Mouse (Mus musculus) lung, postnatal 0 days (tissue): ENCODE results near the gene Vps35l.

Source experiments
- CTCF ChIP-seq: IDR thresholded peaks from 2 replicates; pipeline ENCODE4 v1.5.1; 2016; ENCODE audit warnings: antibody characterized with exemption, mild to moderate bottlenecking
- EP300 ChIP-seq: IDR thresholded peaks from 2 replicates; pipeline ENCODE4 v1.6.1; 2016; ENCODE audit warnings: antibody characterized with exemption, mild to moderate bottlenecking, control low read depth

DNA sequence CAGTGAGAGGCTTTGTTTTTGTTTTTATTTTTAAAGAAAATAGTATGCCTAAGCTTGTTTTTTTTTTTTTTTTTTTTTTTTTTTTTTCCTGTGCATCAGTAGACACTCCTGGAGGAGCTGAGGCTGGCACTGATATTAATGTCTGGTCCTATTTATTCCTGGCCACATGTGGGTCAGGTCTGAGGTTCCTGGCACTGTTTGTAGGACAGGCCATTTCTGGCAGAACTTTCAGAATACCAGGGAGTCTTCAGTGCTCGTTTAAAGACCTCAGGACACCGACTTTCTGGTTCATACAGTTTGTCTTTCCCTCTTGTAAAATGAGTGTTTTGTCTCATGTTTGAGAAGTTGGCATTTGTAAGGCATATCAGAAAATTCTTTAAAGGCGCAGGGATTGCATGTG is 8.2 kb upstream of the Vps35l start:
- TF ChIP-seq CTCF (no peak), EP300 (no peak)
